Mouse (Mus musculus) C2C12 (cell line): ENCODE measurements around the gene Aanat. TPM values are rescaled to one million over a fixed set of nuclear protein-coding genes. Genes with fewer than 3 reads are reported as not detected.
"Not testable (repeated sequence)": the region's sequence is repeated elsewhere in the genome, so short reads cannot be mapped to it uniquely, and the experiment has no call there.

Experiments
- H3K27me3 ChIP-seq: one replicate; pipeline ENCODE4 v1.6.1; 2011; ENCODE audit not compliant: control insufficient read depth, insufficient read depth, insufficient read length
- H3K36me3 ChIP-seq: one replicate; pipeline ENCODE4 v1.6.1; 2011; ENCODE audit not compliant: control insufficient read depth, insufficient read depth
- H3K4me3 ChIP-seq: one replicate; pipeline ENCODE4 v1.5.1; 2011; ENCODE audit warnings: mild to moderate bottlenecking, control low read depth; ENCODE audit not compliant: poor library complexity, insufficient read depth, severe bottlenecking
- H3K79me2 ChIP-seq: one replicate; pipeline ENCODE4 v1.6.1; 2011; ENCODE audit not compliant: control insufficient read depth, insufficient read depth
- H3K79me3 ChIP-seq: one replicate; pipeline ENCODE4 v1.6.1; 2011; ENCODE audit warnings: low read depth, control low read depth
- H3ac ChIP-seq: one replicate; pipeline ENCODE3; 2011; ENCODE audit warnings: low read depth; ENCODE audit not compliant: control insufficient read depth, insufficient read length
- CEBPB ChIP-seq: IDR thresholded peaks from one replicate; pipeline ENCODE4 v1.6.1; 2011; ENCODE audit warnings: low read depth, mild to moderate bottlenecking, control low read depth, moderate library complexity
- CTCF ChIP-seq: IDR thresholded peaks from one replicate; pipeline ENCODE4 v1.5.1; 2011; ENCODE audit not compliant: control insufficient read depth, insufficient read depth, insufficient read length
- FOSL1 ChIP-seq: IDR thresholded peaks from one replicate; pipeline ENCODE4 v1.8.0; 2011; ENCODE audit warnings: mild to moderate bottlenecking, low read length; ENCODE audit not compliant: poor library complexity, insufficient read depth, severe bottlenecking
- MAX ChIP-seq: IDR thresholded peaks from one replicate; pipeline ENCODE4 v1.6.1; 2011; ENCODE audit warnings: mild to moderate bottlenecking, control low read depth
- MYOD1 ChIP-seq: IDR thresholded peaks from one replicate; pipeline ENCODE4 v1.6.1; 2011; ENCODE audit warnings: low read depth; ENCODE audit not compliant: control insufficient read depth, insufficient read length
- MYOG ChIP-seq: IDR thresholded peaks from one replicate; pipeline ENCODE4 v1.6.1; 2011; ENCODE audit not compliant: control insufficient read depth, insufficient read length; ENCODE audit errors: extremely low read depth
- USF1 ChIP-seq: IDR thresholded peaks from one replicate; pipeline ENCODE4 v1.6.1; 2011; ENCODE audit warnings: low read depth, mild to moderate bottlenecking, control low read depth, moderate library complexity
- polyA plus RNA-seq: library from polyadenylated mRNA; unstranded; fragments of >200 nt; fragmentation: generic; extraction: Trizol; gene quantifications from one replicate; pipeline ENCODE4 v1.2.1, GENCODE M21; 2012; ENCODE audit warnings: missing spikeins

The Aanat gene
- polyA plus RNA-seq, 1 experiment: not detected

DNA sequence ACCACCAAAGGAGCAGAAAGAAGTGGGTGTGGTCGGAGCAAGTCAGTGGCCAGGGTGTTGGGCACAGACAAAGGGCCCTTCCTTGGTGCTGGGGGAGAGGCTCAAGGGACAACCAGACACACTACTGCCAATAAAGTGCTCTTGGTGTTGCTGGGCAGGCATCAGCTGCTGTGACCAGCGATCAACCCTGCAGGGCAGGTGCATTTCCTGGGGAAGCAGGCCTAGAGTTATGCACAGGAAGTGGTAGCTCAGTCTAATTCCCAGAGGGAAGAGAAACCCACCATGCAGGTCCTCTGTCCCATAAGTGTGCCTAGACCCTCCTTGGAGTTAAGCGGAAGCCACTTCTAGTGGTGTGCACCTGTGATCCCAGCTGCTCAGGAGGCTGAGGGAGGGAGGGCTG, 21.5 kb downstream of the Aanat start:
- Histone ChIP-seq H3K27me3 (no peaks in the 10 kb centered on the region), H3K79me2 (no peaks in the 10 kb centered on the region), H3K79me3 (no peaks in the 10 kb centered on the region), H3ac (no peak overlapping the region), H3K4me3 (no peak overlapping the region), H3K36me3 (peaks cover 14% of the 10 kb centered on the region)
- no peak for TF ChIP-seq FOSL1
- no peak for TF ChIP-seq USF1
- no peak for TF ChIP-seq MAX
- no peak for TF ChIP-seq MYOG
- no peak for TF ChIP-seq CTCF
- no peak for TF ChIP-seq CEBPB
- TF ChIP-seq MYOD1: no peak

DNA sequence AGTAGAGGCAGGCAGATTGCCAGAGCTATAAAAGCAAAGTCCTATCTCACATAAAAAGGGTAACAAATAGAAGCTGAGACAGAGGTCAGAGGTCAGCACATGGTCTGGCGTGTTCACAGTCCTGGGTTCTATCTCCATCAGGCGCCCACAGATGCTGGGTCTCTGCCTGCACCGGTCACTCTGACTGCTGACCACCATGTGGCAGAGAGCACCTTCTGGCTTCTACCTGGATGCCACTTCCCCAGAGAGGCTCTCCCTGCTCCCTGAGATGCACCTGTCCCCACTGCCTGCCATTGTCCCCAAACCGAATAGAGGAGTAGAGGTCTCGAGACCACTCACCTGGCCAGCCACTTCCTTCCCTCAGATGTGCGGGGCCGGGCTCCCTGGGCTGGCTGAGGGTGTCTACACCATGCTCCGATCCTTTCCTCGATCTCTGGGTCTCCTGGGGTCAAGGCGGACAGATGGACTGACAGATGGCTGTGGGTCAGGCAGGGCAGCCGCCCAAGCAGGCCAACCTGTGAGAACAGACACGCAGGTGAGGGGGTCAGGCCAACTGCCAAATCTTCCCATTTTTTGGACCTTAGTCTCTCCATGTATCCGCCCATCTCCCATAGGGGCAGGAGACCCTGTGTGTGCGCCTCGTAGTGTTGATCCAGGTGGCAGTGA, 23.9 kb downstream of the Aanat start:
- no peaks in the 10 kb centered on the region for H3K27me3 ChIP-seq

DNA sequence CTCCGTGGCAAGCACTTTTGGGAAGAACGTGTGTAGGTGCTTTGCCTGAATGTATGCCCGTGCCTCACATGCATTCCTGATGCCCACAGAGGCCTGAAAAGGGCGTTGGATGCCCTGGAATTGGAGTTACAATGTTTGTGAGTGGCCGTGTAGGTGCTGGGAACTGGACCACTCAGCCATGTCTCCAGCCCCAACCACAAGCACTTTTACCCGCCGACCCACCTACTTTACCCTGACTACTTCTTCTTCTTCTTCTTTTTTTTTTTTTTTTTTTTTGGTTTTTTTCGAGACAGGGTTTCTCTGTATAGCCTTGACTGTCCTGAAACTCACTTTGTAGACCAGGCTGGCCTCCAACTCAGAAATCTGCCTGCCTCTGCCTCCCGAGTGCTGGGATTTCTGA, 24.9 kb downstream of the Aanat start:
- H3ac ChIP-seq, H3K4me3 ChIP-seq, H3K36me3 ChIP-seq, H3K79me3 ChIP-seq, H3K27me3 ChIP-seq: not testable (repeated sequence)
- H3K79me2 ChIP-seq: peaks cover 12% of the 10 kb centered on the region

More for the DNA sequence above, 23.9 kb downstream of the Aanat start:
- Histone ChIP-seq H3K36me3 (peaks cover 8% of the 10 kb centered on the region), H3K79me3 (no peaks in the 10 kb centered on the region), H3K4me3 (no peak overlapping the region), H3K79me2 (peaks cover 9% of the 10 kb centered on the region), H3ac (no peak overlapping the region)
- no peak for TF ChIP-seq MYOD1
- TF ChIP-seq MYOG: no peak
- no peak for TF ChIP-seq FOSL1
- no peak for TF ChIP-seq CEBPB
- TF ChIP-seq MAX: no peak
- TF ChIP-seq CTCF: no peak
- no peak for TF ChIP-seq USF1

DNA sequence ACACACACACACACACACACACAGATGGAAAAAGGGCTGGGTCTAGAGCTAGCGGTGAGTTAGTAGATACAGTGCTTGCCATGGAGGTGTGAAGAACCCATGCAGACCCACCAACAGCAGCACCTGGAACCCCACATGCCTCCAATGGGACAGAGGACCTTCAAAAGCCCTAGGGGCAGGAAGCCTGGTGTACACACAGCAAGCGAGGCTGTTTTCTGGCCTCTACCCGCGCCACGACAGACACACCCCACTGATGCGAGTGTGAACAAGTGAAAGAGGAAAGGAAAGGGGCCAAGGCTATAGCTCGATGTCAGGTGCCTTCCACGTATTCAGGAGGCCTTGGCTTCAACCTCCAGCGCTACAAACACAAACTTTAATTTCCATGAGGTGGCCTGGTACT, 25.7 kb downstream of the Aanat start:
- Histone ChIP-seq H3ac (no peak overlapping the region), H3K36me3 (peaks cover 5% of the 10 kb centered on the region), H3K4me3 (no peak overlapping the region), H3K79me3 (no peaks in the 10 kb centered on the region), H3K79me2 (peaks cover 12% of the 10 kb centered on the region), H3K27me3 (no peaks in the 10 kb centered on the region)
- TF ChIP-seq CEBPB (no peak), MYOG (no peak), MAX (no peak), CTCF (no peak), MYOD1 (no peak), USF1 (no peak), FOSL1 (no peak)

DNA sequence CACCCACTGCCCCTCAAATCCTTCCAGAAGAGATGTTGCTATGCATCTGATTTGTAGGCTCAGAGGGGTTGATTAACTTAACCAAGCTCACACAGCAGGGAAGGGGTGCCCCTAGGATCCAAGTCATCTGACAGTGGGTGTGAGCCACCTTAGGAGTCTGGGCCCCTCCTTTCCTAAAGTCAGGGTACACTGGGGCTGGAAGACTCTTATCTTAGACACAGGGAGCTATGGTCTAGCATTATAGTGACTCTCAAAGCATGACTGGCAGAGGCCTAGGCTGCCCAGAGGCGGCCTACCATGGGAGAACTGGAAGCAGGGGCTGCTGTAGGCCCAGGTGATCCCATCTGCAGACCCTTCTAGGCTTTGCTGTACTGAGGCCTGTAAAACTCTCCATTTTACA, 26.3 kb downstream of the Aanat start:
- TF ChIP-seq MYOD1: no peak
- no peak for TF ChIP-seq FOSL1
- TF ChIP-seq USF1: no peak
- no peak for TF ChIP-seq MAX
- no peak for TF ChIP-seq CEBPB
- TF ChIP-seq CTCF: no peak
- TF ChIP-seq MYOG: no peak
- H3K27me3 ChIP-seq: no peaks in the 10 kb centered on the region
- peaks cover 12% of the 10 kb centered on the region for H3K79me2 ChIP-seq

DNA sequence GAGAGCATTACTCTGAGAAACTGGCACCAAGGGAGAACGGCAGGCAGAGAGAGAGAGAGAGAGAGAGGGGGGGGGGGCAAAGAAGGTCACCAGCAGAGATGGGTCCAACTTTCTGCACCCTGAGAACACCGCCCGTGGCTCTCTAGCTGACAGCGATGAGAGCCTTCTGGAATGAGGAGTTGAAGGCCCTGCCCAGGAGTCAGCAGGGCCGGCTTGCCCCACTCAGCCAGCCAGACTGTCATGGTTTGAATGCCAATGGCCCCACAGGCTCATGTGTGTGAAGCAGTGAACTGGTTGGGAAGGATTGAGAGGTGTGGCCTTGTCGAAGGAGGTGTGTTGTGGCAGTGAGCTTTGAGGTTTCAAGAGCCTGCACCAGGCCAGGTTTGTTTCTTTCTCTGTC, 27.0 kb downstream of the Aanat start:
- no peaks in the 10 kb centered on the region for H3K27me3 ChIP-seq
- peaks cover 17% of the 10 kb centered on the region for H3K79me2 ChIP-seq
- TF ChIP-seq USF1 (no peak), CEBPB (no peak)
- H3ac ChIP-seq: no peak overlapping the region
- H3K79me3 ChIP-seq: no peaks in the 10 kb centered on the region
- no peak overlapping the region for H3K4me3 ChIP-seq
- H3K36me3 ChIP-seq: peaks cover 2% of the 10 kb centered on the region

More for the DNA sequence above, 26.3 kb downstream of the Aanat start:
- H3ac ChIP-seq: no peak overlapping the region
- H3K4me3 ChIP-seq: no peak overlapping the region
- H3K79me3 ChIP-seq: no peaks in the 10 kb centered on the region
- H3K36me3 ChIP-seq: peaks cover 5% of the 10 kb centered on the region
